Comparison of ENCODE assay signal across 8 mouse cellular contexts in the genomic region with DNA sequence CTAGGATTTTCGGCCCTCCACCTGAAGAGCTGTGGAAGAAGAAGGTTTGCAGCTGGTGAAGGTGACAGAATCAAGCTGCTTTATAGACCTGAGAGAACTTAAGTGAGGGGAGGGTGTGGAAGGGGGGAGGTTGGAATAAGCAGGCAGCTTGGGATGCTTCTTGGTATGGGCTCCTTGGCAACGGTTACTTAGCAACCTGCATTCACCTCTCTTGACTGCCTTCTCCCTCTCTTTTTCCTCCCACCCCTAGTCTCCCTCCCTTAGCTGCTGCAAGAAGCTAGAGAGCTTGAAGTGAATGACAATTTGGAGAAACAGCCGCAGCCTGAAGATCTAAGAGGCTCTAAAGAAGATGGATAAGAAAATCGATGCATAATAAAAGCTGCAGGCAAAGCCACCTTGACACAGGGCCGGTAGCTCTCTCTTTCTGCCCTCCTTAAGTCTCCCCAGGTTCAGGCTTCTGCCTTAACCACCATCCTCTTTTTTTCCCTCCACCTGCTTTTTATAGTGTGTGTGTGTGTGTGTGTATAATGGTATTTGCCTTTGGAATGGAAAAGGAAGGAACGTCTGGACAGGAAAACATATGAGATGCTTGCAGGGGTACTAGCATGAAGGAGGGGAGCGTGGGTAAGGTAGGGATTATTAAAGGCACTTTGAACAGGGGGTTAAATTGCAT.
DNase-seq lines count a peak whose midpoint lies in the region; ATAC-seq lines count a peak whose summit lies in the region.
"Had no signal": no experiment of that assay in that cellular context is flagged by ENCODE, and none has a peak within 500 bp of the region (broad histone marks: within the 10 kb centered on the region; RNA-seq: fewer than 3 reads in every experiment).

No protein-coding gene starts in this region.

- whole genome bisulfite sequencing in forebrain, embryonic 10.5 days = 46% methylated on average over 7 of the region's 7 CpGs
- WGBS in hindbrain, embryonic 15.5 days = 8% methylated on average over 7 of the region's 7 CpGs
- 21% methylated on average over 7 of the region's 7 CpGs for WGBS in midbrain, embryonic 11.5 days

- H3K36me3 ChIP-seq in forebrain, embryonic 10.5 days (replicated peaks) = no peaks in the 10 kb centered on the region
- H3K36me3 ChIP-seq in hindbrain, embryonic 15.5 days = no peaks in the 10 kb centered on the region
- H3K36me3 ChIP-seq in midbrain, embryonic 11.5 days (ENCODE audit: control insufficient read depth, insufficient read depth, low read length) = no peaks in the 10 kb centered on the region
- H3K36me3 ChIP-seq: heart, embryonic 15.5 days had no signal

- H3K9me3 ChIP-seq in forebrain, embryonic 10.5 days = no peaks in the 10 kb centered on the region
- no peaks in the 10 kb centered on the region for H3K9me3 ChIP-seq in hindbrain, embryonic 15.5 days
- H3K9me3 ChIP-seq in midbrain, embryonic 11.5 days (ENCODE audit: control insufficient read depth, low read length) = no peaks in the 10 kb centered on the region
- H3K9me3 ChIP-seq: heart, embryonic 15.5 days had no signal

- peak overlapping the region; percentile 60; the same call in 1 of the 2 replicates for H3K27ac ChIP-seq in forebrain, embryonic 10.5 days
- H3K27ac ChIP-seq in hindbrain, embryonic 15.5 days (replicated peaks) = peak overlapping the region; percentile 97
- peak overlapping the region; percentile 64 for H3K27ac ChIP-seq in midbrain, embryonic 11.5 days (ENCODE audit: low read depth, low read length)
- H3K27ac ChIP-seq: heart, embryonic 15.5 days had no signal

- H3K4me3 ChIP-seq in forebrain, embryonic 10.5 days = no peak overlapping the region
- H3K4me3 ChIP-seq in hindbrain, embryonic 15.5 days = peak overlapping the region; percentile 23
- H3K4me3 ChIP-seq in midbrain, embryonic 11.5 days (ENCODE audit: low read depth, low read length) = no peak overlapping the region
- H3K4me3 ChIP-seq: heart, embryonic 15.5 days had no signal

- H3K4me1 ChIP-seq in forebrain, embryonic 10.5 days = peaks cover 31% of the 10 kb centered on the region
- H3K4me1 ChIP-seq in hindbrain, embryonic 15.5 days (replicated peaks) = peaks cover 51% of the 10 kb centered on the region
- peaks cover 13% of the 10 kb centered on the region for H3K4me1 ChIP-seq in midbrain, embryonic 11.5 days (ENCODE audit: control insufficient read depth, insufficient read depth, low read length)
- H3K4me1 ChIP-seq: heart, embryonic 15.5 days had no signal

- peak; percentile 56 for DNase-seq in forebrain, embryonic 10.5 days (ENCODE audit: extremely low spot score, low spot score)
- peak; percentile 94 for DNase-seq in midbrain, embryonic 11.5 days (ENCODE audit: low spot score, missing footprints)
- peak; percentile 68 for DNase-seq in right cerebral cortex, postnatal 25 days
- DNase-seq in thymus, postnatal 4 days = no peak
- DNase-seq in adrenal gland, postnatal 25 days = no peak
- DNase-seq in liver = no peak

- peak overlapping the region; percentile 39 for H3K9ac ChIP-seq in hindbrain, embryonic 15.5 days
- H3K9ac ChIP-seq in midbrain, embryonic 11.5 days (ENCODE audit: low read length) = peak overlapping the region; percentile 38; the same call in 1 of the 2 replicates
- H3K9ac ChIP-seq: heart, embryonic 15.5 days had no signal

- peaks cover 31% of the 10 kb centered on the region for H3K27me3 ChIP-seq in forebrain, embryonic 10.5 days (ENCODE audit: poor library complexity, severe bottlenecking)
- no peaks in the 10 kb centered on the region for H3K27me3 ChIP-seq in hindbrain, embryonic 15.5 days
- H3K27me3 ChIP-seq in midbrain, embryonic 11.5 days (ENCODE audit: control insufficient read depth, insufficient read depth, low read length) = no peaks in the 10 kb centered on the region

- ATAC-seq in hindbrain, embryonic 15.5 days (ENCODE audit: low FRiP score, low read depth) = peak; percentile 97
- ATAC-seq in midbrain, embryonic 11.5 days (ENCODE audit: low FRiP score) = peak; percentile 91

- H3K4me2 ChIP-seq in hindbrain, embryonic 15.5 days = peak overlapping the region; percentile 47
- H3K4me2 ChIP-seq in midbrain, embryonic 11.5 days = peak overlapping the region; percentile 22; the same call in 1 of the 2 replicates
- H3K4me2 ChIP-seq: heart, embryonic 15.5 days had no signal

Comparison
In these comparisons a context has a peak if more than half of its experiments do, and no peak if none do; other contexts are left out.
1. DNase-seq: peak in forebrain, embryonic 10.5 days (single experiment), midbrain, embryonic 11.5 days (single experiment) and right cerebral cortex, postnatal 25 days (single experiment); none in thymus, postnatal 4 days (single experiment), adrenal gland, postnatal 25 days (single experiment) and liver (single experiment).
2. Peak in every context shown above with its lines, with median percentiles within 50 percentile points of each other: H3K27ac ChIP-seq.